Mouse (Mus musculus): ENCODE measurements around the gene Src.
"Not testable (repeated sequence)": the region's sequence is repeated elsewhere in the genome, so short reads cannot be mapped to it uniquely, and the experiment has no call there.

The Src gene

GRCm38 (mm10) chr2:157478651-157479050 lies 60.4 kb downstream of the Src start:
- no peak for DNase-seq (ENCODE audit: low spot score)

- DNase-seq (ENCODE audit: low spot score), result peak; percentile 53
These were observed 61.8 kb downstream of the Src start for GRCm38 (mm10) chr2:157479858-157480568.

- DNase-seq (ENCODE audit: low spot score), result no peak
These were observed 64.5 kb downstream of the Src start for GRCm38 (mm10) chr2:157482729-157483128.

GRCm38 (mm10) chr2:157486559-157486958 lies 68.3 kb downstream of the Src start:
- DNase-seq (ENCODE audit: low spot score), result not testable (repeated sequence)

- no peak for DNase-seq (ENCODE audit: low spot score)
These were observed 68.9 kb downstream of the Src start for GRCm38 (mm10) chr2:157486981-157487656.

GRCm38 (mm10) chr2:157487733-157488175 lies 69.5 kb downstream of the Src start:
- no peak for DNase-seq (ENCODE audit: low spot score)

GRCm38 (mm10) chr2:157493240-157493639 lies 75.0 kb downstream of the Src start:
- no peak for DNase-seq (ENCODE audit: low spot score)

- DNase-seq (ENCODE audit: low spot score), result no peak
These were observed 80.3 kb downstream of the Src start for GRCm38 (mm10) chr2:157498529-157498928.

- no peak for DNase-seq (ENCODE audit: low spot score)
These were observed 82.1 kb downstream of the Src start for GRCm38 (mm10) chr2:157500364-157500763.

- DNase-seq (ENCODE audit: low spot score), result no peak
These were observed 83.1 kb downstream of the Src start for GRCm38 (mm10) chr2:157501324-157501723.

- DNase-seq (ENCODE audit: low spot score), result no peak
These were observed 88.5 kb downstream of the Src start for GRCm38 (mm10) chr2:157506779-157507178.

- no peak for DNase-seq (ENCODE audit: low spot score)
These were observed 90.9 kb downstream of the Src start for GRCm38 (mm10) chr2:157509182-157509581.

GRCm38 (mm10) chr2:157510031-157510430 lies 91.8 kb downstream of the Src start:
- no peak for DNase-seq (ENCODE audit: low spot score)

GRCm38 (mm10) chr2:157512859-157513258 lies 94.6 kb downstream of the Src start:
- no peak for DNase-seq (ENCODE audit: low spot score)

- DNase-seq (ENCODE audit: low spot score), result peak; percentile 83
These were observed 95.5 kb downstream of the Src start for GRCm38 (mm10) chr2:157513737-157514208.

GRCm38 (mm10) chr2:157514353-157514752 lies 96.1 kb downstream of the Src start:
- no peak for DNase-seq (ENCODE audit: low spot score)

GRCm38 (mm10) chr2:157517526-157517925 lies 99.3 kb downstream of the Src start:
- no peak for DNase-seq (ENCODE audit: low spot score)

GRCm38 (mm10) chr2:157518451-157518850 lies 100.2 kb downstream of the Src start:
- no peak for DNase-seq (ENCODE audit: low spot score)

GRCm38 (mm10) chr2:157519452-157519851 lies 101.2 kb downstream of the Src start:
- DNase-seq (ENCODE audit: low spot score), result peak; percentile 65

- DNase-seq (ENCODE audit: low spot score), result no peak
These were observed 102.3 kb downstream of the Src start for GRCm38 (mm10) chr2:157520496-157520895.
